Mouse (Mus musculus) spleen, adult 12 weeks (tissue): Measurements from ENCODE around the gene Clec5a.
"Not testable (repeated sequence)": the region's sequence is repeated elsewhere in the genome, so short reads cannot be mapped to it uniquely, and the experiment has no call there.

Experiments used
- DNase-seq: peaks from one replicate; pipeline ENCODE4 v3.0.0; 2022; ENCODE audit warnings: low spot score

The Clec5a gene

DNA sequence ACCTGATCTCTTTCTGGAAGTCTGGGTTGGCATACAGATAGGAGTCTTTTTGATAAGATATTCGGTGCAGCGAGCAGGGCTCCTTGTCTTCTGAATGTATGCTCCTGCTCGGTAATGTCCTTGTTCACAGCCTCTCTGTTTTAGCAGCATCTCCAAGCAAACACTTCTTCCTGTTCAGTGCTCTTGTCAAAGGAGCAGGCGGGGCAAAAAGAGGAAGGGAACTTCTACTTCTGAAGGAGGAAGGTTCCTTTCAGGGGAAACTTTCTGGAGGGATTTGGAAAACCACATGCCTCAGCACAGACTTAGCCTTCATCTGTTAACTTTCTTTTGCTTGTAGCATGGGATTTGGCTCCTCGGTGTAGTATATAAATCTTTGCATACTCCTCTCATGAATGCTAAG is at the start of gene Clec5a:
Gene Clec5a, minus strand, starts transcription at position 177 of the 400 bp plus-strand sequence.
- no peak for DNase-seq

- DNase-seq, result no peak
Observed at GRCm38 (mm10) chr6:40634640-40635071, 49.0 kb upstream of the Clec5a start.

GRCm38 (mm10) chr6:40628406-40629000 is 42.9 kb upstream of the Clec5a start, which contains the start of gene Mgam:
TSS of gene Mgam (plus strand) at chr6:40628831.
- no peak for DNase-seq

- no peak for DNase-seq
Observed at GRCm38 (mm10) chr6:40626111-40626510, 40.5 kb upstream of the Clec5a start.

GRCm38 (mm10) chr6:40617965-40618364 is 32.3 kb upstream of the Clec5a start:
- DNase-seq, result no peak

GRCm38 (mm10) chr6:40613260-40613852 is 27.7 kb upstream of the Clec5a start, which contains the start of gene Tas2r138:
TSS of gene Tas2r138 (minus strand) at chr6:40613310.
- no peak for DNase-seq

DNA sequence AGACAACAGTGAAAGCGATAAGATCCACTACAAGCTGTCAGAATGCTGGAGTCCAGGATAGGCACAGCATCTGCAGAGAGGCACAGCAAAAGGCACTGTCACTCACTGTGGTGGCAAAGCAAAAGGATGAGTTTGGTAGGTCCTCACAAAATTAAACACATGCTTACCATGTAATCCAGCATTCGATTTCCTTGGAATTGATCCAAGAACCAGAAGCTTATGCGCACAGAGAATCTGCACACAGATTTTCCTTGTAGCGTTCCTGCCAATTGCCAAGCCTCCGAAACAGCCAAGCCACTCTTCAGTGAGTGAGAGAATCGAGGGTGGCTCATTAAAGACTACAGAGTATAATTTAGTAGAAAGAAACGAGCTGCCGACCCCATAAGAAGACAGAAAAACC is 24.6 kb upstream of the Clec5a start:
- DNase-seq, result no peak

DNA sequence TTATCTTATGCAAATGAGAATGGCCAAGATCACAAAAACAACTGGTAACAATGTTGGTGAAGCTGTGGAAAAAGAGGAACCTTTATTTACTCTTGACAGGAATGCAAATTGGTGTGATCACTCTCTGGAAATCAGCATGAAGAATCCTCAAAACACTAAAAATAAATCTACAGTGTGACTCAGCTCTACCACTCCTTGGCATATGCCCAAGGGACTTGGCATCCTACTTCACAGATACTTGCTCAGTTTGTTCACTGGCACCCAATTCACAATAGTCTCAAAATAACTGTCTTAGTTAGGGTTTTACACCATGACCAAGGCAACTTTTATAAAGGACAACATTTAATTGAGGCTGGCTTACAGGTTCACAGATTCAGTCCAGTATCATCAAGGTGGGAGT is 21.8 kb upstream of the Clec5a start:
- no peak for DNase-seq

DNA sequence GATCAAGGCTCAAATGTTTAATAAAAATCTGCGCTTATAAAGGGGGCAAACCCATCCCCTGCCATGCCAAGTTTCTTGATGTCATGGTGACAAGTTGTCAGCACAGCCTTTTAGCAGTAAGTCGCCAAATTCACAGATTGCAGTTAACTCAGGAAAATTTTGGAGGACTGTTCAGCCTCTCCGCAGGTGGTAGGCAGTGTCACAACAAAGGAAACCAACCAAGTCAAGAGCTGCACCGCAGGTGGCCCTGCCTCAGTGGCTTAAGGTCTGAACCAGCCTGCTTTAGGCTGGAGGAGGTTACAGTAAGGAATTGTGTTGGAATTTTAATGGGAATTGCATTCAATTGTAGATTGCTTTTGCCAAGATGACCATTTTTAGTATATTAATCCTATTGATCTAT is 12.9 kb upstream of the Clec5a start:
- not testable (repeated sequence) for DNase-seq

DNA sequence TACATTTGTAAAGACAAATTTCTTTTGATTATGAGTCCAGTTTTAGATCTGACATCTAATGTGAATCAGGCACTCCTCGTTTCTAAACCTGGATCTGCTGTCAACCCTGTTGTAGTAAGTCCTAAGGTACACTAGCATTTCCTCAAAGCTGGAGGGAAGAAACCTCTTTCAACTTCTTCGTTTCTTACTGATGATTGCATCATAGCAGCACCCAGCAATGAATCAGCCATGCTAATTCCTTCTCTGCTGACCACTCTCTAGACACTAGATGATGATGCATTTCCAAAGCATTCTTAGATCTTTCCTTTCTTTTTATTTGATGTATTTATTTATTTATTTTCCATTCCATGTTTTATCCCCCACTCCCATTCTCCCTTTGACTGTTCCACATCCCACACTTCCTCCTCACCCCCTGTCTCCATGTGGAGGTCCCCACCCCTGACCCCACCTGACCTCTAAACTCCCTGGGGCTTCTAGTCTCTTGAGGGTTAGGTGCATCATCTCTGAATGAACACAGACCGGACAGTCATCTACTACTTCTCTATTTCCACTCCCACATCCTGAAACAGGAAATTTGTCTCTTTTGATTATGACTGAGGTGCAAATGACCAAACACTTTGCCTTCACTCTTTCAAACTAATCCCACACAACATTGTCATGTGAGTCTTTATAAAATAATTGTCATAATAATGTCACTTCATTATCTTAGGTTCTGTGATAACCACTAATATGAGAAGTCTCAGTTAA is 9.4 kb upstream of the Clec5a start:
- DNase-seq, result no peak

GRCm38 (mm10) chr6:40588346-40588745 is 2.7 kb upstream of the Clec5a start:
- no peak for DNase-seq

DNA sequence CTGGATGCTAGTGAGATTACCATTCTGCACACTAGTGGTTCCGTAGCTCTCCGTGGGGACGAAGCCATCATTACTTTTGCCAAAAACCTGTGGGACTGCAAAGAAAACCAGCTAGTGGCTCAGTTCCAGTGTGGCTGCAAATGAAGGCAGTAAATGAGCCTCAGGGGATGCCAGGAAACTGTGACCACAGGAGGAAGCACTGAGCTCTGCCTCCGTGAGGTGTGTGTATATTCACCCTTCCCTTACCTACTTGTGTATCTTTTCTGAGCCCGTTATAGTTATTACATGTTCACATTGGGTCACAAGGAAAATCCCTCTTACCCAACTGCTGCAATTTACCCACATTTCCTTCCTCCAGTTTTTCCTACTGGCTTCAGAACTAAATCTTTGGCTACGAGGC is 1.3 kb downstream of the Clec5a start:
- DNase-seq, result no peak

DNA sequence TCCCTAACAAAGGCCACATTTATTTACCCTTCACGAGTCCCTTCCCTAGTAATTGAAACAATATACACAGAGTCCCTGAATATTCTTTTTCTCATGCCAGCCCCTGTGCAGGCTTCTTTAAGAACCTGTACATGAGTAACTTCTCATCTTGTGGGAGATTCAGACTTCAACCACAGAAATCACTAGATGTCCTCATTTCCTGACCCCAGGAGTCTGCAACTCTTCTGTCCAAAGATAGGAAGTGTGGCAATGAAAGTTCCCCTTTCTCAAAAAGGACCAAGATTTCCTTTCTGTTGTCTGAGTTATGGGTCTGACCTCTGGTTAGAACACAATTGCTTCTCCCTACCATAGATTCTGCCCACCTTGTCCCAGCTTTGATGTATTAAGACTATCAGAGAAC is 9.3 kb downstream of the Clec5a start:
- no peak for DNase-seq

DNA sequence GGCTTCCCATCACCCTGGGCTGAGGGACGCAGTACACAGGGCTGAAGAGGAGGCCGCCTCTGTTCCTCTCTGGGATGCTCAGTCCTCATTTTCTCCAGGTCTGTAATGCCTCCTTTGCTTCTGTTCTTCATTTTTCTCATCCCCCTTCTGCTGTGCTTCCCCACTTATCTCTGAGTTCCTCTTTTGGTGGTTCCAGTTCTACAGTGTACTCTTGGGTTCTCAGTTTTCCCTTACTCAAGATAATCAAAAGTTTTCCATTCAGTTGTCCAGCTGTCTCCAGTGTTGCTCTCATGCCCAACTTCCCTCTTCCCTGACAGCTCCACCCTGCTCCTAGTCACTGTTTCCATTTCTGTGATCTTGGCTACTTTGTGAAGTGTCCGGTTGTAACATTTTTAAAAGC is 12.0 kb downstream of the Clec5a start:
- DNase-seq, result no peak

GRCm38 (mm10) chr6:40569187-40569586 is 16.4 kb downstream of the Clec5a start, which contains the start of gene Olfr460:
TSS of gene Olfr460 (plus strand) at chr6:40569487.
- no peak for DNase-seq

GRCm38 (mm10) chr6:40554950-40555349 is 30.7 kb downstream of the Clec5a start, which contains the start of gene Olfr461:
TSS of gene Olfr461 (minus strand) at chr6:40555050.
- DNase-seq, result no peak

DNA sequence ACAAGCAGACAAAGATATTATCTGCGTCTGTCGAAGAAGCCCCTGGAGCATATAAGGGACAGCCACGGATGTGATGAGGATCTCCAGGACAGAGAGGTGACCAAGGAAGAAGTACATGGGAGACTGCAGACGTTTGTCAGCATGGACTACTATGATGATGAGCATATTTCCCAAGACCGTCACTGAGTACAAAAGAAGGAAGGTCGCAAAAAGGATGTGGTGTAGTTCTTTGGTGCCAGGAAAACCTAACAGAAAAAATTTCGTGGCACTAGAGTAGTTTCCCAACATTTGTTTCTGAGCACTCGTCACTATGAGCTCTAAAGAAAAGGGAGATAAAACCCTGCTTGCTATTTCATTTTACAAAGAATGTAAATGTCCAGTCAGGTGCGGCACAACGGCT is 40.9 kb downstream of the Clec5a start:
- no peak for DNase-seq
